Comparison of ENCODE assay signal across 25 mouse cellular contexts in genomic region chr2:156626119-156626518, GRCm38 (mm10). TPM values are rescaled to one million over a fixed set of nuclear protein-coding genes. Genes with fewer than 3 reads are reported as not detected.
A peak's percentile ranks its signal among the peaks of the same experiment; 100 is the strongest.
DNase-seq lines count a peak whose midpoint lies in the region; ATAC-seq lines count a peak whose summit lies in the region.
"Had no signal": no experiment of that assay in that cellular context is flagged by ENCODE, and none has a peak within 500 bp of the region (broad histone marks: within the 10 kb centered on the region; RNA-seq: fewer than 3 reads in every experiment).

No protein-coding gene starts in this region.

- DNase-seq in cerebellum, adult 18-20 months = peak; percentile 60 to 63
- DNase-seq in cerebellum, postnatal 4 days (ENCODE audit: low spot score in 2 of 2) = no peak
- no peak for DNase-seq in heart, postnatal 10 days
- DNase-seq in layer of hippocampus, adult 11-12 months (ENCODE audit: low spot score) = peak; percentile 43
- DNase-seq in layer of hippocampus, postnatal 14 days (ENCODE audit: low spot score in 2 of 2) = no peak
- DNase-seq in spleen, adult 12 weeks (ENCODE audit: low spot score) = no peak
- DNase-seq: gastrocnemius, adult 2 months; gastrocnemius, postnatal 36 days; kidney, postnatal 4 days; layer of hippocampus, adult 9-11 months; retina, postnatal 1 day; right cerebral cortex, postnatal 14 days had no signal

- no peaks in the 10 kb centered on the region for H3K36me3 ChIP-seq in heart, embryonic 13.5 days
- H3K36me3 ChIP-seq: limb, embryonic 12.5 days; liver, embryonic 15.5 days; midbrain, embryonic 15.5 days; neural tube, embryonic 15.5 days; stomach, embryonic 15.5 days had no signal

- H3K9me3 ChIP-seq in heart, embryonic 13.5 days = peaks cover 9% of the 10 kb centered on the region
- H3K9me3 ChIP-seq: liver, embryonic 15.5 days; midbrain, embryonic 15.5 days; neural tube, embryonic 15.5 days; stomach, embryonic 15.5 days had no signal

- H3K27ac ChIP-seq in heart, embryonic 13.5 days (replicated peaks) = peak overlapping the region; percentile 74
- H3K27ac ChIP-seq: gastrocnemius, adult 2 months; kidney, postnatal 0 days; limb, embryonic 12.5 days; liver, embryonic 15.5 days; midbrain, embryonic 15.5 days; neural tube, embryonic 15.5 days; stomach, embryonic 15.5 days had no signal

- no peak overlapping the region for H3K4me2 ChIP-seq in heart, embryonic 13.5 days
- H3K4me2 ChIP-seq: limb, embryonic 12.5 days; liver, embryonic 15.5 days; lung, embryonic 14.5 days; midbrain, embryonic 15.5 days; neural tube, embryonic 15.5 days; stomach, embryonic 15.5 days had no signal

- 76% methylated on average over 9 of the region's 9 CpGs for WGBS in heart, embryonic 13.5 days

- intact Hi-C loops in heart, postnatal 10 days (cut with DNase I) = loop anchor here (5.0 kb wide), 1 partner anchor 44 kb away; no protein-coding TSS in a partner anchor

- H3K9ac ChIP-seq in heart, embryonic 13.5 days = no peak overlapping the region; the same call in 1 of the 2 replicates
- H3K9ac ChIP-seq: limb, embryonic 12.5 days; liver, embryonic 15.5 days; lung, embryonic 14.5 days; midbrain, embryonic 15.5 days; neural tube, embryonic 15.5 days; stomach, embryonic 15.5 days had no signal

- H3K4me3 ChIP-seq in heart, embryonic 13.5 days = no peak overlapping the region
- H3K4me3 ChIP-seq: erythroblast, embryonic 14.5 days; gastrocnemius, adult 2 months; left cerebral cortex, adult 2 months; limb, embryonic 12.5 days; liver, embryonic 15.5 days; midbrain, embryonic 15.5 days; neural tube, embryonic 15.5 days; stomach, embryonic 15.5 days had no signal

- no peak for ATAC-seq in heart, embryonic 13.5 days (ENCODE audit: extremely low read depth, insufficient number of reproducible peaks, low FRiP score, low TSS enrichment)
- ATAC-seq: forebrain, embryonic 16.5 days; hindbrain, embryonic 16.5 days; midbrain, embryonic 15.5 days; Patski had no signal

- H3K27me3 ChIP-seq in heart, embryonic 13.5 days (replicated peaks) = peaks cover 63% of the 10 kb centered on the region
- H3K27me3 ChIP-seq: liver, embryonic 15.5 days; midbrain, embryonic 15.5 days; neural tube, embryonic 15.5 days; stomach, embryonic 15.5 days had no signal

- peaks cover 29% of the 10 kb centered on the region for H3K4me1 ChIP-seq in heart, embryonic 13.5 days
- H3K4me1 ChIP-seq: limb, embryonic 12.5 days; liver, embryonic 15.5 days; stomach, embryonic 15.5 days had no signal

RNA-seq across cellular contexts. Expression of gene Dlgap4, which starts 12.6 kb away (rescaled TPM):
- polyA plus RNA-seq in heart, embryonic 13.5 days (2015; fragmentation: Nextera tagmentation; extraction: Ambion mirVana) = 51.9 and 53.5 TPM in 2 replicates
- 10 to 100 TPM; 45.2 to 46.7 TPM for total RNA-seq in heart, postnatal 10 days (2021)
- total RNA-seq in layer of hippocampus, postnatal 14 days (2021) = 100 to 1,000 TPM; 194 TPM

Comparison
In these comparisons a context has a peak if more than half of its experiments do, and no peak if none do; other contexts are left out.
1. DNase-seq: peak in cerebellum, adult 18-20 months (2 of 2) and layer of hippocampus, adult 11-12 months (single experiment); none in cerebellum, postnatal 4 days (0 of 2), heart, postnatal 10 days (0 of 2), layer of hippocampus, postnatal 14 days (0 of 2) and spleen, adult 12 weeks (single experiment).
2. RNA of gene Dlgap4, which starts 12.6 kb away (total RNA-seq): 194 TPM in layer of hippocampus, postnatal 14 days; 45.2 to 46.7 TPM in heart, postnatal 10 days; every median in the first group is over 4 times any median in the second.